In the genomic region with DNA sequence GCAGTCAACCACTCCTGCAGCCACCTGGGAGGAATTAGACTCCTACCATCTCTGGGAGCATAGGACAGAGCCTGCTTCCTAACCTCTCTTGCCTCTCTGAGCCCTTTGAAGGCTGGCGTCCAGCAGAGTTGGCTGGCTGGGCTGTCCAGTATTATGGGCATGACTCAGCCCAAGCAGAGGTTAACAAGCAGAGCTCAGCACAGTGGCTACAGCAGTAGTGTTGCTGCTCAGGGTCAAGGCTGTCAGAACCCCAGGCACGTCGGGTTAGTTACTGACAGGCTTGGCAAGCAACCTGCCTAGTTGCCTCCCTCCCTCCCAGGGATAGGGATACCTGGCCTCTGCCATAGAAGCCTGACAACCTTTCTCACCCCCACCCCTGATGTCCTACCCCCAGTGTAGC, we compare ENCODE assay signal across 8 mouse cellular contexts. TPM values are rescaled to one million over a fixed set of nuclear protein-coding genes. Genes with fewer than 3 reads are reported as not detected.
DNase-seq lines count a peak whose midpoint lies in the region; ATAC-seq lines count a peak whose summit lies in the region.

No protein-coding gene starts in this region.

- no peak overlapping the region for H3K27ac ChIP-seq in forebrain, embryonic 15.5 days (replicated peaks)

- no peaks in the 10 kb centered on the region for H3K36me3 ChIP-seq in forebrain, embryonic 15.5 days

- H3K4me3 ChIP-seq in forebrain, embryonic 15.5 days: no peak overlapping the region

- H3K9ac ChIP-seq in forebrain, embryonic 15.5 days (replicated peaks): no peak overlapping the region

- no peaks in the 10 kb centered on the region for H3K27me3 ChIP-seq in forebrain, embryonic 15.5 days

- ATAC-seq in forebrain, embryonic 15.5 days (replicated peaks): no peak

- H3K9me3 ChIP-seq in forebrain, embryonic 15.5 days: no peaks in the 10 kb centered on the region

- intact Hi-C loops in heart, postnatal 25 days (cut with DNase I): loop anchor here (5.0 kb wide), 1 partner anchor 69 kb away; the partner anchor contains the start of genes Idh3g and Ssr4

- H3K4me1 ChIP-seq in forebrain, embryonic 15.5 days: peaks cover 37% of the 10 kb centered on the region

- peak overlapping the region; percentile 64; the same call in 1 of the 2 replicates for H3K4me2 ChIP-seq in forebrain, embryonic 15.5 days (replicated peaks)

- DNase-seq in heart, adult 18-20 months: peak; percentile 24 to 42
- no peak for DNase-seq in heart, postnatal 25 days (ENCODE audit: low spot score)
- DNase-seq in NIH3T3 (ENCODE audit: low read depth): peak; percentile 64
- DNase-seq in induced T-regulatory cell, adult 2 months (ENCODE audit: low read depth): peak; percentile 9
- DNase-seq in lung, postnatal 14 days: peak; percentile 2
- DNase-seq in T-cell, adult 2 months (ENCODE audit: low spot score): no peak
- no peak for DNase-seq in layer of hippocampus, adult 9-10 months (ENCODE audit: low spot score)

- 45% methylated on average over 3 of the region's 3 CpGs for WGBS in forebrain, embryonic 15.5 days

RNA-seq across cellular contexts. Expression of gene Abcd1, which starts 1.9 kb away (rescaled TPM):
- total RNA-seq in heart, adult 18-20 months (2021): 10 to 100 TPM; 29.2 to 29.6 TPM
- total RNA-seq in heart, postnatal 25 days (2021): 10 to 100 TPM; 29.1 to 30.6 TPM
- 11.1 and 12.0 TPM in 2 replicates for polyA plus RNA-seq in forebrain, embryonic 15.5 days (2015; fragmentation: Nextera tagmentation; extraction: Ambion mirVana)

RNA-seq across cellular contexts. Expression of gene Bcap31, which starts 2.3 kb away (rescaled TPM):
- total RNA-seq in heart, adult 18-20 months (2021): 10 to 100 TPM; 90.2 to 93.3 TPM
- total RNA-seq in heart, postnatal 25 days (2021): 10 to 100 TPM; 76.5 to 81.9 TPM
- polyA plus RNA-seq in forebrain, embryonic 15.5 days (2015; fragmentation: Nextera tagmentation; extraction: Ambion mirVana): 98.3 and 101 TPM in 2 replicates

RNA-seq across cellular contexts. Expression of gene Plxnb3, which starts 38.6 kb away (rescaled TPM):
- 1 to 10 TPM; 1.7 to 2.0 TPM for total RNA-seq in heart, adult 18-20 months (2021)
- total RNA-seq in heart, postnatal 25 days (2021): 1 to 10 TPM; 1.6 to 1.7 TPM
- 0.14 and 0.15 TPM in 2 replicates for polyA plus RNA-seq in forebrain, embryonic 15.5 days (2015; fragmentation: Nextera tagmentation; extraction: Ambion mirVana)

RNA-seq across cellular contexts. Expression of gene Slc6a8, which starts 45.3 kb away (rescaled TPM):
- total RNA-seq in heart, adult 18-20 months (2021): 100 to 1,000 TPM; 156 to 169 TPM
- total RNA-seq in heart, postnatal 25 days (2021): 100 to 1,000 TPM; 123 to 125 TPM
- polyA plus RNA-seq in forebrain, embryonic 15.5 days (2015; fragmentation: Nextera tagmentation; extraction: Ambion mirVana): 6.5 and 7.0 TPM in 2 replicates

RNA-seq across cellular contexts. Expression of gene Srpk3, which starts 55.9 kb away (rescaled TPM):
- 10 to 100 TPM; 23.9 to 26.0 TPM for total RNA-seq in heart, adult 18-20 months (2021)
- total RNA-seq in heart, postnatal 25 days (2021): 10 to 100 TPM; 29.5 to 32.8 TPM
- polyA plus RNA-seq in forebrain, embryonic 15.5 days (2015; fragmentation: Nextera tagmentation; extraction: Ambion mirVana): 1.5 and 1.8 TPM in 2 replicates

Comparison
In these comparisons a context has a peak if more than half of its experiments do, and no peak if none do; other contexts are left out.
1. DNase-seq: peak in heart, adult 18-20 months (2 of 2), NIH3T3 (single experiment), induced T-regulatory cell, adult 2 months (single experiment) and lung, postnatal 14 days (single experiment); none in heart, postnatal 25 days (single experiment), T-cell, adult 2 months (single experiment) and layer of hippocampus, adult 9-10 months (single experiment).